Mouse (Mus musculus) C2C12 (cell line): ENCODE data around the gene Nsun2. TPM values are rescaled to one million over a fixed set of nuclear protein-coding genes. Genes with fewer than 3 reads are reported as not detected.

Source experiments
- H3K27me3 ChIP-seq: one replicate; pipeline ENCODE4 v1.6.1; 2011; ENCODE audit not compliant: control insufficient read depth, insufficient read depth, insufficient read length
- H3K36me3 ChIP-seq: one replicate; pipeline ENCODE4 v1.6.1; 2011; ENCODE audit not compliant: control insufficient read depth, insufficient read depth
- H3K4me3 ChIP-seq: one replicate; pipeline ENCODE4 v1.5.1; 2011; ENCODE audit warnings: mild to moderate bottlenecking, control low read depth; ENCODE audit not compliant: poor library complexity, insufficient read depth, severe bottlenecking
- H3K79me2 ChIP-seq: one replicate; pipeline ENCODE4 v1.6.1; 2011; ENCODE audit not compliant: control insufficient read depth, insufficient read depth
- H3K79me3 ChIP-seq: one replicate; pipeline ENCODE4 v1.6.1; 2011; ENCODE audit warnings: low read depth, control low read depth
- H3ac ChIP-seq: one replicate; pipeline ENCODE3; 2011; ENCODE audit warnings: low read depth; ENCODE audit not compliant: control insufficient read depth, insufficient read length
- CEBPB ChIP-seq: IDR thresholded peaks from one replicate; pipeline ENCODE4 v1.6.1; 2011; ENCODE audit warnings: low read depth, mild to moderate bottlenecking, control low read depth, moderate library complexity
- CTCF ChIP-seq: IDR thresholded peaks from one replicate; pipeline ENCODE4 v1.5.1; 2011; ENCODE audit not compliant: control insufficient read depth, insufficient read depth, insufficient read length
- FOSL1 ChIP-seq: IDR thresholded peaks from one replicate; pipeline ENCODE4 v1.8.0; 2011; ENCODE audit warnings: mild to moderate bottlenecking, low read length; ENCODE audit not compliant: poor library complexity, insufficient read depth, severe bottlenecking
- MAX ChIP-seq: IDR thresholded peaks from one replicate; pipeline ENCODE4 v1.6.1; 2011; ENCODE audit warnings: mild to moderate bottlenecking, control low read depth
- MYOD1 ChIP-seq: IDR thresholded peaks from one replicate; pipeline ENCODE4 v1.6.1; 2011; ENCODE audit warnings: low read depth; ENCODE audit not compliant: control insufficient read depth, insufficient read length
- MYOG ChIP-seq: IDR thresholded peaks from one replicate; pipeline ENCODE4 v1.6.1; 2011; ENCODE audit not compliant: control insufficient read depth, insufficient read length; ENCODE audit errors: extremely low read depth
- USF1 ChIP-seq: IDR thresholded peaks from one replicate; pipeline ENCODE4 v1.6.1; 2011; ENCODE audit warnings: low read depth, mild to moderate bottlenecking, control low read depth, moderate library complexity
- polyA plus RNA-seq: library from polyadenylated mRNA; unstranded; fragments of >200 nt; fragmentation: generic; extraction: Trizol; gene quantifications from one replicate; pipeline ENCODE4 v1.2.1, GENCODE M21; 2012; ENCODE audit warnings: missing spikeins

The Nsun2 gene
- polyA plus RNA-seq, 1 experiment: 93.7 TPM

DNA sequence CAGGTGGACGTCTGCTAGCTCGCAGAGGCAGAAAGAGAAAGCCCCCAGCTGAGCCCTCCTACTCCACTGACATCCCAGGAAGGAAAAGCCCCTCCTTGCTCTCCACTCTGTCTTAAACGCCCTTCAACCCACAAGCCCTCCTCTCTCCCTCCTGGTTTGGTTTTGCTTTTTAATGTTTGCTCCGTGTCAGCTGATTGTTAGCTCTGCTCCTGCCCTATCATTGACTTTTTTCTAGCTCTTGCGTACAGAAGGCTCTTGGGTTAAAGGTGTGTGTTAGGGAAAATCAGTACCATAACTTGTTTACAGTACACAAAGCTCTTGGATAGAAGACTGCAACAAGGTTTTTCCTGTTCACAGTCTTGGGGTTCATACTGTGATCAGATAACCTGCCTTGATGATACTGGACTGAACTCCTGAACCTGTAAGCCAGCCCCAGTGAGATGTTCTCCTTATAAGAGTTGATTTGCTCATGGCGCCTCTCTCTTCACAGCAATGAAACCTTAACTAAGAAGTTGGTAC lies 104.6 kb downstream of the Nsun2 start:
- Histone ChIP-seq H3K4me3 (no peak overlapping the region), H3ac (no peak overlapping the region), H3K79me3 (peaks cover 2% of the 10 kb centered on the region), H3K27me3 (no peaks in the 10 kb centered on the region), H3K36me3 (peaks cover 68% of the 10 kb centered on the region), H3K79me2 (no peaks in the 10 kb centered on the region)
- TF ChIP-seq MYOD1 (no peak), CTCF (no peak), MAX (no peak), USF1 (no peak), MYOG (no peak), CEBPB (no peak), FOSL1 (no peak)

DNA sequence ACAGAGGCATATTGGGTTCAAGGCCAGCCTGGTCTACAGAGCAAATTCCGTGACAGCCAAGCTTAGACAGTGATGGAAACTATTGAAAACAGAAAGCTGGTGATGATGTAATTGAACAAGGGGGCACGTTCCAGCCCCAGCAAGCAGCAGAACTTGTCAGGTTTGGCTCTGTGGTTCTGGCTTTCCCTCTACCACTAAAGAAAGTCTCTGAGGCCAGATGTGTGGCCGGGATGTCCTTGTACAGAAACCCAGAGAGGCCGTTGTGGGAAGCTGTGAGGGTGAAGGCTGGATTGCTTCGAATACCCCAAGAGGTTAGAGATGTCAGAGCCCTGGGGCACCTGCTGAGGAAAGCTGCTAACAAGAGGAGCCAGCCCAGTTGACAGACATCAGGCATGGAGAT lies 105.7 kb downstream of the Nsun2 start:
- no peaks in the 10 kb centered on the region for H3K27me3 ChIP-seq
- H3K79me3 ChIP-seq: peaks cover 2% of the 10 kb centered on the region
- no peak overlapping the region for H3K4me3 ChIP-seq
- no peaks in the 10 kb centered on the region for H3K79me2 ChIP-seq
- H3K36me3 ChIP-seq: peaks cover 57% of the 10 kb centered on the region
- H3ac ChIP-seq: no peak overlapping the region
- TF ChIP-seq CEBPB (no peak), MYOG (no peak), MAX (no peak), USF1 (no peak), MYOD1 (no peak), FOSL1 (no peak), CTCF (no peak)

DNA sequence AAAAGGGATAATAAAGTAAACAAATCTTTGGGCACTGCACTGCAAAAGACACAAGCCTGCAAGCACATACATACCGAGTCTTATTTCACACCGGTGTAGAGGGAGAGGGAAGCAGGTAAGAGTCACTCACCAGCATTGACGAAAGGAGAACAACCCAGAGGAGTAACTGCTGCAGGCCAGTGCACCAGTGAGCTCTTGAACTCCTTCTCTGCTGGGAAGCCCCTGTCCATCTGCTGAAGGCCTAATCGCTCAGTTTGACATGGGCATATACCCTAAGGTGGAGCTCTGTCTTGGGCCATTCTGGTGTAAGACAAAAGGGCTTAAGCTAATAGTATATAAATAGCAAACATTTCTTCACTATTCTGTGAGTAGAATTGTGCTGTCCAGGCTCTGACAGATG lies 106.6 kb downstream of the Nsun2 start:
- peaks cover 49% of the 10 kb centered on the region for H3K36me3 ChIP-seq
- no peaks in the 10 kb centered on the region for H3K79me2 ChIP-seq
- H3K4me3 ChIP-seq: no peak overlapping the region
- no peak overlapping the region for H3ac ChIP-seq
- TF ChIP-seq MAX (no peak), CEBPB (no peak), MYOG (no peak), CTCF (no peak), FOSL1 (no peak), USF1 (no peak), MYOD1 (no peak)
- H3K27me3 ChIP-seq: no peaks in the 10 kb centered on the region
- peaks cover 2% of the 10 kb centered on the region for H3K79me3 ChIP-seq

DNA sequence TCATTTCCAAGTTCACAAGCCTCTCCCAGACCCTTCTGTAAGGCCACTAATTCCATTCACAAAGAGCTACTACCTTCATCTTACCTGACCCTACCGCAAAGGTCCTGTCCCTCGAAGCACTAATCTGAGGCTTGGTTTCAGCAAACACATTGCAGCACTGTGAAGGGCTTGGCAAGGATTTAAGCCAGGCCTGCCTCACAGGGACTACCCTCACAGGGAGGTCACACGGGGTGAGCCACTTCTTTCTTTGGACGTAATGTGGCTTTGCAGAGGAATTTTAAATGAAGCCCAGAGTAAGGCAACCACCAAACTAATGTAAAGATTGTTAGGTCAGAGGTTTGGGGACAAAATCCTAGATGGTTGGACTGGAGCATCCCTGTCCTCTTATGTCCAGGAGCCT lies 107.0 kb downstream of the Nsun2 start:
- no peak for TF ChIP-seq FOSL1
- no peaks in the 10 kb centered on the region for H3K27me3 ChIP-seq
- H3K4me3 ChIP-seq: no peak overlapping the region
- H3ac ChIP-seq: no peak overlapping the region
- no peaks in the 10 kb centered on the region for H3K79me2 ChIP-seq
- H3K36me3 ChIP-seq: peaks cover 44% of the 10 kb centered on the region
- H3K79me3 ChIP-seq: peaks cover 2% of the 10 kb centered on the region

DNA sequence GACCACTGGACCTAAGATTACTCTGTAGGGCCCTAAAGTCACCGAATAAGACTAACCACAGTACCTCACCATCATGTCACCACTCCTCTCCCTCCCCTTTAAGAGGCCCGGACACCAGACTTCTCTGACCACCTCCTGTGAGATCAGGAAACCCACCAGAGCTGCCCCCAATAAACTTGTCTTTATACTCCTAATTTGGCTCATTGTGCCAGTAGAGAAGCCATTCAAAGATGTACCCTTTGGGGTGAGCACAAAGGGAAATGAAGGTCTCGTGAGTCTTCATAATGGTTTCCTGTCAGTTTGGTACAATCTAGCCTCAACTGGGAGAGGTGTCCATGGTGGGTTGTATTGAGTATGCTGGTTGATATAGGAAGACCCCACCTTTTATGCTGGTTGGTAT lies 107.5 kb downstream of the Nsun2 start:
- peaks cover 41% of the 10 kb centered on the region for H3K36me3 ChIP-seq
- H3K4me3 ChIP-seq: no peak overlapping the region
- no peaks in the 10 kb centered on the region for H3K79me2 ChIP-seq
- TF ChIP-seq FOSL1 (no peak), MYOG (no peak), CTCF (no peak), USF1 (no peak), MYOD1 (no peak), CEBPB (no peak), MAX (no peak)
- H3ac ChIP-seq: no peak overlapping the region
- no peaks in the 10 kb centered on the region for H3K27me3 ChIP-seq
- H3K79me3 ChIP-seq: peaks cover 2% of the 10 kb centered on the region

DNA sequence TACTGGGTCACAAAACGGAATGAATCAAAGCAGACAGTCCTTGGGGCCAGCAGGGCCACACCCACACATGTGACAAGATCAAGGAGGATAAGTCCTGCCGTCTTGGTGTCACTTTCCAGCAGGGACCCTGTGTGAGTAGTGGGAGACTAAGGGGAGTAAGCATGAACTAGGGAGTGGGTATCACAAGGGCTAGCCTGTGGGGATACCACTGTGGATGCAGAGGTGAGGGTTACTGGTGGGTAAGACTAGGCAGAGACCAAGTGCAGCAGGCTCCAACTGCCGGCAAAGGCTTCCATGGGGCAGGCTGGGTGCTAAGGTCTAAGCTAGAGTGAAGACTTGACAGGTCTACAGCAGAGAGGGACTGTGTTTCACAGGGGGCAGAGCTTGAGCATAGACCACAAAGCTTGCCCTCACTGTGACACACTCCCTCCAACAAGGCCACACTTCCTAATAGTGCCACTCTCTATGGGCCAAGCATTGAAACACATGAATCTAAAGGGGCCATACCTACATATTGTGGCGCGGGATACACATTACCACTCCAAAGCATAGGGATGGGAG lies 109.2 kb downstream of the Nsun2 start:
- peaks cover 2% of the 10 kb centered on the region for H3K79me3 ChIP-seq
- TF ChIP-seq MYOG: no peak
- no peak for TF ChIP-seq CTCF
- no peak for TF ChIP-seq FOSL1
- no peak for TF ChIP-seq USF1
- TF ChIP-seq MYOD1: no peak
- no peak for TF ChIP-seq MAX
- TF ChIP-seq CEBPB: no peak
- no peaks in the 10 kb centered on the region for H3K27me3 ChIP-seq
- H3ac ChIP-seq: no peak overlapping the region
- H3K36me3 ChIP-seq: peaks cover 29% of the 10 kb centered on the region
- no peak overlapping the region for H3K4me3 ChIP-seq
- no peaks in the 10 kb centered on the region for H3K79me2 ChIP-seq
